Mouse (Mus musculus) left cerebral cortex, postnatal 14 days (tissue): ENCODE data around the gene Gm49661. TPM values are rescaled to one million over a fixed set of nuclear protein-coding genes. Genes with fewer than 3 reads are reported as not detected.

Source experiments
- DNase-seq, 2 experiments: peaks; one replicate each; pipeline ENCODE4 v3.0.0; 2021 to 2022; ENCODE audit warnings: low spot score in 2 of 2, mixed read lengths in 1 of 2
- intact Hi-C: fragments of 180-260 bp; cut with DNase I; formaldehyde crosslinking; loops from one replicate; pipeline ENCODE4 v1.15.1; 2025
- long read RNA-seq, 2 experiments: library from polyadenylated mRNA; stranded (forward); transcript quantifications; one replicate each; pipeline ENCODE4 v2.0.0; 2021
- total RNA-seq, 2 experiments: library from RNA; stranded (reverse); gene quantifications; 2 replicates each; pipeline ENCODE4 v1.2.3; 2021

Gm49661 gene
- total RNA-seq, result not detected
- long read RNA-seq, experiment 1, result 0 reads
- long read RNA-seq, experiment 2, result 0 reads

- peak in 1 of 2 experiments; percentile 76 for DNase-seq
- intact Hi-C loops, result no loop called here
These were observed at the start of gene Gm49661, which contains the start of the genes Prdx2 and Rnaseh2a for GRCm38 (mm10) chr8:84969241-84970134. Gm49661 (minus strand) TSS chr8:84969433. Prdx2 (plus strand) TSS chr8:84969587. Rnaseh2a (minus strand) TSS chr8:84969767.

GRCm38 (mm10) chr8:85017209-85017608, 48.0 kb upstream of the Gm49661 start:
- intact Hi-C loops, result no loop called here
- no peak for DNase-seq

GRCm38 (mm10) chr8:85016724-85017123, 47.5 kb upstream of the Gm49661 start:
- intact Hi-C loops, result no loop called here
- no peak for DNase-seq

- DNase-seq, result no peak
- intact Hi-C loops, result no loop called here
These were observed 45.2 kb upstream of the Gm49661 start, which contains the start of gene Best2 for GRCm38 (mm10) chr8:85014431-85014830. Best2 (minus strand) TSS chr8:85014531.

- intact Hi-C loops, result no loop called here
- peak; percentile 77 to 88 for DNase-seq
These were observed 44.1 kb upstream of the Gm49661 start for GRCm38 (mm10) chr8:85013230-85013840.

- DNase-seq, result no peak
- intact Hi-C loops, result no loop called here
These were observed 42.0 kb upstream of the Gm49661 start for GRCm38 (mm10) chr8:85011242-85011641.

GRCm38 (mm10) chr8:85007686-85008085, 38.5 kb upstream of the Gm49661 start:
- DNase-seq, result no peak
- intact Hi-C loops, result no loop called here

- intact Hi-C loops, result no loop called here
These were observed 28.5 kb upstream of the Gm49661 start for GRCm38 (mm10) chr8:84997649-84998295.

GRCm38 (mm10) chr8:84996978-84997377, 27.7 kb upstream of the Gm49661 start:
- no peak for DNase-seq
- intact Hi-C loops, result no loop called here

More at GRCm38 (mm10) chr8:84997649-84998295, 28.5 kb upstream of the Gm49661 start:
- peak; percentile 95 for DNase-seq

GRCm38 (mm10) chr8:84995680-84996079, 26.4 kb upstream of the Gm49661 start:
- DNase-seq, result no peak
- intact Hi-C loops, result no loop called here

GRCm38 (mm10) chr8:84994375-84994774, 25.1 kb upstream of the Gm49661 start:
- intact Hi-C loops, result no loop called here
- DNase-seq, result no peak

- intact Hi-C loops, result loop anchor here (1.0 kb wide), 1 partner anchor 15 kb away; no protein-coding TSS in a partner anchor
- DNase-seq, result no peak
These were observed 21.6 kb upstream of the Gm49661 start for GRCm38 (mm10) chr8:84990836-84991235.

GRCm38 (mm10) chr8:84990349-84990748, 21.1 kb upstream of the Gm49661 start, which contains the start of gene Hook2:
Hook2 (plus strand) TSS chr8:84990603.
- intact Hi-C loops, result loop anchor here (1.0 kb wide), 1 partner anchor 14 kb away; no protein-coding TSS in a partner anchor
- DNase-seq, result peak; percentile 98 to 99

GRCm38 (mm10) chr8:84989810-84990209, 20.6 kb upstream of the Gm49661 start:
- intact Hi-C loops, result loop anchor here (1.0 kb wide), 1 partner anchor 14 kb away; no protein-coding TSS in a partner anchor

GRCm38 (mm10) chr8:84989311-84989731, 20.1 kb upstream of the Gm49661 start:
- intact Hi-C loops, result no loop called here
- no peak for DNase-seq

More at GRCm38 (mm10) chr8:84989810-84990209, 20.6 kb upstream of the Gm49661 start:
- peak; percentile 89 to 91 for DNase-seq

- no peak for DNase-seq
- intact Hi-C loops, result no loop called here
These were observed 18.7 kb upstream of the Gm49661 start for GRCm38 (mm10) chr8:84987903-84988302.

GRCm38 (mm10) chr8:84987388-84987787, 18.2 kb upstream of the Gm49661 start:
- no peak for DNase-seq
- intact Hi-C loops, result no loop called here

- intact Hi-C loops, result no loop called here
These were observed 17.2 kb upstream of the Gm49661 start for GRCm38 (mm10) chr8:84986379-84986945.

More at GRCm38 (mm10) chr8:84986379-84986945, 17.2 kb upstream of the Gm49661 start:
- no peak for DNase-seq
